Mouse (Mus musculus) liver, embryonic 15.5 days (tissue): Measurements from ENCODE around the gene Capn10. TPM values are rescaled to one million over a fixed set of nuclear protein-coding genes. Genes with fewer than 3 reads are reported as not detected.
A peak's percentile ranks its signal among the peaks of the same experiment; 100 is the strongest.

ENCODE experiments used
- ATAC-seq: fragments of 200-750 bp; cut with Nextera tagmentation; 2 replicates; pipeline ENCODE4 v1.8.0; 2017; ENCODE audit warnings: moderate number of reproducible peaks, mild to moderate bottlenecking, moderate library complexity; ENCODE audit not compliant: insufficient read depth
- H3K27ac ChIP-seq: fragments of 300-500 bp; sonication (generic); replicated peaks from 2 replicates; pipeline ENCODE4 v1.5.1; 2015; ENCODE audit warnings: mild to moderate bottlenecking, inconsistent platforms
- H3K27me3 ChIP-seq: fragments of 300-500 bp; sonication (generic); 2 replicates; pipeline ENCODE4 v1.6.1; 2015; ENCODE audit warnings: mild to moderate bottlenecking, inconsistent platforms
- H3K36me3 ChIP-seq: fragments of 300-500 bp; sonication (generic); replicated peaks from 2 replicates; pipeline ENCODE4 v1.6.1; 2015; ENCODE audit warnings: moderate library complexity, mild to moderate bottlenecking, inconsistent platforms
- H3K4me1 ChIP-seq: fragments of 300-500 bp; sonication (generic); replicated peaks from 2 replicates; pipeline ENCODE4 v1.6.1; 2015; ENCODE audit warnings: inconsistent platforms
- H3K4me2 ChIP-seq: fragments of 300-500 bp; sonication (generic); 2 replicates; pipeline ENCODE4 v1.6.1; 2015; ENCODE audit warnings: moderate library complexity, mild to moderate bottlenecking, inconsistent platforms
- H3K4me3 ChIP-seq: fragments of 300-500 bp; sonication (generic); replicated peaks from 2 replicates; pipeline ENCODE4 v1.5.1; 2015; ENCODE audit warnings: mild to moderate bottlenecking, inconsistent platforms
- H3K9ac ChIP-seq: fragments of 300-500 bp; sonication (generic); 2 replicates; pipeline ENCODE4 v1.6.1; 2015; ENCODE audit warnings: moderate library complexity, mild to moderate bottlenecking, inconsistent platforms
- H3K9me3 ChIP-seq: fragments of 300-500 bp; sonication (generic); replicated peaks from 2 replicates; pipeline ENCODE4 v1.6.1; 2016; ENCODE audit warnings: inconsistent platforms
- WGBS: fragments of 180-500 bp; shearing (Covaris S2); methylation state at CpG from one replicate; pipeline ENCODE4 v1.1.7; 2015; ENCODE audit warnings: mixed read lengths; ENCODE audit not compliant: insufficient replicate concordance; 5-methylcytosine and 5-hydroxymethylcytosine counted together
- polyA plus RNA-seq: library from polyadenylated mRNA; unstranded; fragments of >200 nt; fragmentation: Nextera tagmentation; extraction: Ambion mirVana; gene quantifications from 2 replicates; pipeline ENCODE4 v1.2.1, GENCODE M21; 2015

Gene Capn10
- 15.7 and 17.5 TPM in 2 replicates for polyA plus RNA-seq

GRCm38 (mm10) chr1:92934182-92934827 lies at the start of gene Capn10:
Capn10 (plus strand) TSS chr1:92934376.
- H3K27me3 ChIP-seq = no peaks in the 10 kb centered on the region
- H3K4me2 ChIP-seq = peak within 1 kb of the TSS; percentile 97
- no peaks in the 10 kb centered on the region for H3K9me3 ChIP-seq
- peaks cover 47% of the 10 kb centered on the region for H3K4me1 ChIP-seq
- H3K27ac ChIP-seq = peak within 1 kb of the TSS; percentile 91
- peaks cover 12% of the 10 kb centered on the region; the same call in 1 of the 2 replicates for H3K36me3 ChIP-seq
- peak; percentile 98 for ATAC-seq
- H3K4me3 ChIP-seq = peak within 1 kb of the TSS; percentile 78
- peak within 1 kb of the TSS; percentile 72 for H3K9ac ChIP-seq
- WGBS = under 1% methylated on average over 45 of the region's 45 CpGs

- 56% methylated on average over 7 of the region's 7 CpGs for WGBS
- no peak for ATAC-seq
Measured at GRCm38 (mm10) chr1:92888901-92889655, 45.1 kb upstream of the Capn10 start.

GRCm38 (mm10) chr1:92892791-92893190 lies 41.4 kb upstream of the Capn10 start:
- H3K9me3 ChIP-seq = no peaks in the 10 kb centered on the region
- H3K4me1 ChIP-seq = no peaks in the 10 kb centered on the region
- no peaks in the 10 kb centered on the region for H3K36me3 ChIP-seq
- no peaks in the 10 kb centered on the region for H3K27me3 ChIP-seq
- no peak overlapping the region for H3K27ac ChIP-seq
- no peak overlapping the region for H3K9ac ChIP-seq
- H3K4me3 ChIP-seq = no peak overlapping the region
- H3K4me2 ChIP-seq = no peak overlapping the region
- 50% methylated on average over 3 of the region's 3 CpGs for WGBS
- ATAC-seq = no peak

More at GRCm38 (mm10) chr1:92888901-92889655, 45.1 kb upstream of the Capn10 start:
- Histone ChIP-seq H3K27ac (no peak overlapping the region), H3K4me1 (no peaks in the 10 kb centered on the region), H3K9me3 (no peaks in the 10 kb centered on the region), H3K36me3 (no peaks in the 10 kb centered on the region), H3K9ac (no peak overlapping the region), H3K27me3 (no peaks in the 10 kb centered on the region), H3K4me3 (no peak overlapping the region), H3K4me2 (no peak overlapping the region)

GRCm38 (mm10) chr1:92893896-92894295 lies 40.3 kb upstream of the Capn10 start:
- no peak for ATAC-seq
- no peak overlapping the region for H3K27ac ChIP-seq
- H3K4me3 ChIP-seq = no peak overlapping the region
- H3K36me3 ChIP-seq = no peaks in the 10 kb centered on the region
- no peaks in the 10 kb centered on the region for H3K27me3 ChIP-seq
- no peak overlapping the region for H3K4me2 ChIP-seq
- H3K9ac ChIP-seq = no peak overlapping the region
- H3K9me3 ChIP-seq = no peaks in the 10 kb centered on the region
- WGBS = 38% methylated on average over 3 of the region's 3 CpGs
- H3K4me1 ChIP-seq = no peaks in the 10 kb centered on the region

GRCm38 (mm10) chr1:92895089-92895488 lies 39.1 kb upstream of the Capn10 start:
- Histone ChIP-seq H3K4me3 (no peak overlapping the region), H3K27ac (no peak overlapping the region), H3K27me3 (peaks cover 6% of the 10 kb centered on the region; the same call in 1 of the 2 replicates), H3K9me3 (no peaks in the 10 kb centered on the region), H3K4me1 (no peaks in the 10 kb centered on the region), H3K9ac (no peak overlapping the region), H3K4me2 (no peak overlapping the region), H3K36me3 (no peaks in the 10 kb centered on the region)
- 9% methylated on average over 3 of the region's 3 CpGs for WGBS
- no peak for ATAC-seq

GRCm38 (mm10) chr1:92902786-92903185 lies 31.4 kb upstream of the Capn10 start, which contains the start of gene Ankmy1:
Ankmy1 (minus strand) TSS chr1:92902906.
- Histone ChIP-seq H3K27ac (no peak within 1 kb of the TSS), H3K9me3 (no peaks in the 10 kb centered on the region), H3K27me3 (peaks cover 28% of the 10 kb centered on the region), H3K4me1 (peaks cover 25% of the 10 kb centered on the region), H3K9ac (no peak within 1 kb of the TSS), H3K4me3 (no peak within 1 kb of the TSS), H3K4me2 (peak within 1 kb of the TSS; percentile 39), H3K36me3 (no peaks in the 10 kb centered on the region)
- WGBS = 5% methylated on average over 15 of the region's 15 CpGs
- no peak for ATAC-seq

- H3K9me3 ChIP-seq = no peaks in the 10 kb centered on the region
- ATAC-seq = no peak
- no peak overlapping the region for H3K9ac ChIP-seq
- H3K27ac ChIP-seq = no peak overlapping the region
- peaks cover 28% of the 10 kb centered on the region for H3K27me3 ChIP-seq
- WGBS = 48% methylated on average over 4 of the region's 4 CpGs
- no peaks in the 10 kb centered on the region for H3K36me3 ChIP-seq
- H3K4me2 ChIP-seq = no peak overlapping the region
- H3K4me3 ChIP-seq = no peak overlapping the region
- peaks cover 33% of the 10 kb centered on the region for H3K4me1 ChIP-seq
Measured at GRCm38 (mm10) chr1:92903627-92904026, 30.5 kb upstream of the Capn10 start.

GRCm38 (mm10) chr1:92905703-92906310 lies 28.4 kb upstream of the Capn10 start:
- no peak overlapping the region for H3K27ac ChIP-seq
- ATAC-seq = no peak
- WGBS = 59% methylated on average over 2 of the region's 2 CpGs

GRCm38 (mm10) chr1:92906779-92907631 lies 27.2 kb upstream of the Capn10 start, which contains the start of gene Dusp28:
Dusp28 (plus strand) TSS chr1:92906981.
- WGBS = under 1% methylated on average over 81 of the region's 81 CpGs
- Histone ChIP-seq H3K4me2 (peak within 1 kb of the TSS; percentile 95), H3K9me3 (no peaks in the 10 kb centered on the region), H3K36me3 (no peaks in the 10 kb centered on the region), H3K27ac (peak within 1 kb of the TSS; percentile 92), H3K4me3 (peak within 1 kb of the TSS; percentile 82), H3K9ac (peak within 1 kb of the TSS; percentile 71), H3K4me1 (peaks cover 66% of the 10 kb centered on the region), H3K27me3 (peaks cover 15% of the 10 kb centered on the region; the same call in 1 of the 2 replicates)
- peak; percentile 92 for ATAC-seq

More at GRCm38 (mm10) chr1:92905703-92906310, 28.4 kb upstream of the Capn10 start:
- Histone ChIP-seq H3K9ac (no peak overlapping the region), H3K4me3 (no peak overlapping the region), H3K27me3 (peaks cover 18% of the 10 kb centered on the region; the same call in 1 of the 2 replicates), H3K4me1 (peaks cover 54% of the 10 kb centered on the region), H3K4me2 (peak overlapping the region; percentile 95), H3K36me3 (no peaks in the 10 kb centered on the region), H3K9me3 (no peaks in the 10 kb centered on the region)

- H3K27me3 ChIP-seq = peaks cover 7% of the 10 kb centered on the region; the same call in 1 of the 2 replicates
- no peak for ATAC-seq
- H3K9me3 ChIP-seq = no peaks in the 10 kb centered on the region
- H3K4me2 ChIP-seq = peak overlapping the region; percentile 95
- peak overlapping the region; percentile 71 for H3K9ac ChIP-seq
- H3K4me1 ChIP-seq = peaks cover 70% of the 10 kb centered on the region
- H3K36me3 ChIP-seq = no peaks in the 10 kb centered on the region
- H3K27ac ChIP-seq = peak overlapping the region; percentile 92
- peak overlapping the region; percentile 82 for H3K4me3 ChIP-seq
- 40% methylated on average over 20 of the region's 20 CpGs for WGBS
Measured at GRCm38 (mm10) chr1:92907632-92908360, 26.4 kb upstream of the Capn10 start.
